Mouse (Mus musculus) heart, adult 2 months (tissue): ENCODE measurements around the gene Armc2. TPM values are rescaled to one million over a fixed set of nuclear protein-coding genes. Genes with fewer than 3 reads are reported as not detected.
"Not testable (repeated sequence)": the region's sequence is repeated elsewhere in the genome, so short reads cannot be mapped to it uniquely, and the experiment has no call there.

ENCODE experiments used
- DNase-seq, 2 experiments: peaks; one replicate each; pipeline ENCODE4 v3.0.0; 2021
- H3K27ac ChIP-seq: fragments of 200-600 bp; 2 replicates; pipeline ENCODE4 v1.8.1; 2022
- H3K27me3 ChIP-seq: fragments of 200-500 bp; 2 replicates; pipeline ENCODE4 v1.6.1; 2012; ENCODE audit warnings: mild to moderate bottlenecking, low read length, inconsistent platforms, mixed read lengths; ENCODE audit not compliant: control insufficient read depth, insufficient read depth
- H3K36me3 ChIP-seq: fragments of 200-500 bp; 2 replicates; pipeline ENCODE4 v1.6.1; 2012; ENCODE audit warnings: low read length, inconsistent platforms; ENCODE audit not compliant: control insufficient read depth, insufficient read depth
- H3K4me1 ChIP-seq: fragments of 200-500 bp; 2 replicates; pipeline ENCODE4 v1.6.1; 2011; ENCODE audit warnings: low read length; ENCODE audit not compliant: control insufficient read depth, insufficient read depth
- H3K4me3 ChIP-seq: fragments of 200-600 bp; 2 replicates; pipeline ENCODE4 v1.8.1; 2022
- H3K79me2 ChIP-seq: fragments of 200-500 bp; replicated peaks from 2 replicates; pipeline ENCODE4 v1.6.1; 2012; ENCODE audit warnings: mild to moderate bottlenecking, inconsistent platforms, low read length, moderate library complexity, mixed read lengths; ENCODE audit not compliant: control insufficient read depth, insufficient read depth
- H3K9ac ChIP-seq: fragments of 200-500 bp; 2 replicates; pipeline ENCODE4 v1.6.1; 2012; ENCODE audit warnings: low read depth, mild to moderate bottlenecking, control low read depth, inconsistent platforms, low read length, mixed read lengths
- CTCF ChIP-seq: fragments of 200-600 bp; IDR thresholded peaks from 2 replicates; pipeline ENCODE4 v1.8.1; 2022; ENCODE audit warnings: antibody characterized with exemption, mild to moderate bottlenecking, moderate library complexity
- EP300 ChIP-seq: fragments of 200-500 bp; IDR thresholded peaks from 2 replicates; pipeline ENCODE4 v1.6.1; 2011; ENCODE audit warnings: low read depth, low read length, control low read depth; ENCODE audit not compliant: insufficient read depth
- POLR2A ChIP-seq: fragments of 200-500 bp; IDR thresholded peaks from 2 replicates; pipeline ENCODE4 v1.6.1; 2011; ENCODE audit warnings: mild to moderate bottlenecking, low read depth, low read length, control low read depth; ENCODE audit not compliant: insufficient read depth
- WGBS: fragments of 180-500 bp; shearing (Covaris S2); methylation state at CpG from one replicate; pipeline ENCODE4 v1.1.7; 2018; 5-methylcytosine and 5-hydroxymethylcytosine counted together
- intact Hi-C: fragments of 180-260 bp; cut with DNase I; formaldehyde crosslinking; loops from one replicate; pipeline ENCODE4 v1.15.1; 2025
- polyA plus RNA-seq: library from polyadenylated mRNA; depleted of rRNA; stranded (reverse); fragments of >200 nt; gene quantifications from 2 replicates; pipeline ENCODE4 v1.2.3, GENCODE M21; 2012
- total RNA-seq, 2 experiments: library from RNA; stranded (reverse); gene quantifications; 2 replicates each; pipeline ENCODE4 v1.2.3; 2021

Gene Armc2
- total and polyA plus RNA-seq, 3 experiments, result 6.4 to 22.8 (median 16.7) TPM

DNA sequence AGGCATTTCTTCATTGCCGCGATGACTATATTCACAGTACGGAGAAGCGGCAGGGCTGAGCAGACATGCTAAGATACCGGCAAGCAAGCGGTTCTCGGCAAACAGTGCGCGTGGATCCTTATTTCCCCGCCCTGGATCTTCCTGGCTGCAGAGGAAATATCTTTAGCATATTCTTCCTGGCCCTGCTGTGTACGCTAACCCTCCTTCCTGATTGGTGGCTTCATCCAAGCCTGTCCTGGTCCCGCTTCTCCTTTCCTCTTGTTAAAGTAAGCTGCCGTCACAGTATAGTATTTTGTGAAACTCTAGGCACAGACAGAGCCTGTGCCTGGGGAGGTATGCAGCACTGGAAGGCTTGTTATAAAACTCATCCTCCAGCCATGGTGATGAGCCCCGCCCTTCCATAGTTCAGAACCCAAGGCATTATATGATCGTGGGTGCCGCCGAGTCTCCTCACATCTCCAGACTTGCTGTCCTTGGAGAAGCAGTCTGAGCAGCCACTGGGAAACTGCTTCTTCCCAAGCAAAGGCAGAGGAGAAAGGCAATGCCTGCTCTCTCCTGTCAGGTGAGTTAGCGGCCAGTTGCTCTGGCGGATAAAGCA lies 59.5 kb downstream of the Armc2 start:
- TF ChIP-seq CTCF (no peak), EP300 (no peak), POLR2A (peak; percentile 26; the same call in 1 of the 2 replicates)
- Histone ChIP-seq H3K4me1 (no peaks in the 10 kb centered on the region; the same call in 1 of the 2 replicates), H3K27ac (peak overlapping the region; percentile 67), H3K9ac (no peak overlapping the region), H3K36me3 (no peaks in the 10 kb centered on the region), H3K79me2 (no peaks in the 10 kb centered on the region), H3K4me3 (peak overlapping the region; percentile 11; the same call in 1 of the 2 replicates), H3K27me3 (no peaks in the 10 kb centered on the region)
- DNase-seq, result no peak
- intact Hi-C loops, result loop anchor here (1.0 to 2.0 kb wide), 2 partner anchors 24 to 127 kb away; no protein-coding TSS in a partner anchor
- 89% methylated on average over 19 of the region's 19 CpGs for WGBS

DNA sequence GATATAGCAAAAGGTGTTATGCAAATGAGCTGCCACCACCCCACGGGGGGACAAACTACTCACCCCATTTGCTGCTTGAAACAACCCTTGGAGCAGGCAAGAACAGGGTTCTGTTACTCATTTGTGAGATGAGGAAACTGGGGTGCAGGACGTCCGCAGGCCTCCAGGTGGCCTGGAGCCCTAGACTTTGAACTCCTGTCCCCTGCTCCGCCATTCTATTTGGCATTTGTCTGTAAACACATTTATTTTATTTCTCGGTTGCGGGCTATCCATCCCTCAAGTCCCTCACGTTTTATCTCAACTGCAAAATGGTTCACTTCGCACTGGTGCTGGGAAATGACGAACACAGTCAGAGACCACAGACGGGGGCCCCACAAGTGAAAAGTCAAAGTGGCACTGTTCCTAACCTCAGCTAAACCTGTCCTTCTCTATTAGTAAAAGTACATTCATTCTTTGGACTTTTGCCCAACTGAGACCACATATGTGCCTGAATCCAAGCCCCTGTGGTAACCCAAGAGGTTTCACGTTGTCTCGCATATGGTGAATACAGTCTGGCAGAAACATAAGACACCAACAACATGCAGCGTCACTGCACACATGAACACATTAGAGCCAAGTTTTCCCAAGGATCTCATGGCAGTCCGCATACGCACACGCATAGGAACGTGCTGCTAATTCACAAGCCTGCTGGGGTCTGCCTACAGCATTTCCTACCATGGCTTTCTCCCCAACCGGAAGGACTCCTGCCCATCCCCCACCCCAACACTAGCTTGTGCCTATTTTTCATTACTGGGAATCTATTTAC lies 60.6 kb downstream of the Armc2 start:
- intact Hi-C loops, result loop anchor here (2.0 kb wide), 1 partner anchor 23 kb away; no protein-coding TSS in a partner anchor
- Histone ChIP-seq H3K27ac (no peak overlapping the region), H3K4me3 (no peak overlapping the region), H3K36me3 (no peaks in the 10 kb centered on the region), H3K4me1 (no peaks in the 10 kb centered on the region; the same call in 1 of the 2 replicates), H3K79me2 (no peaks in the 10 kb centered on the region), H3K27me3 (no peaks in the 10 kb centered on the region), H3K9ac (no peak overlapping the region)
- no peak for TF ChIP-seq EP300
- TF ChIP-seq CTCF, result no peak
- no peak for TF ChIP-seq POLR2A
- no peak for DNase-seq
- 92% methylated on average over 18 of the region's 18 CpGs for WGBS

DNA sequence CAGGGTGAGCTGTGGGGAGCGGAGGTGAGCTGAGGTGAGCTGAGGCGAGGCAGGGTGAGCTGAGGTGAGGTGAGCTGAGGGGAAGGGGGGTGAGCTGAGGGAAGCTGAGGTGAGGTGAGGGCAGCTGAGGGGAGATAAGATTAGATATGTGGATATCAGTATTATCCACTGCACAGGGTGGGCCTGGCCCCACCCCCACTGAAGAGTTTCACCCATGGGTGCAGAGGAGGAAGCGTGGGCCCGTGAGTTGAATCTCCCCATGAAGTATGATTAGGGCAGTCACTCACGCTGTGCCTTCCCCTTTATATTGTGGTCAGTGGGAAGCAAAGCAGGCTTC lies 64.7 kb downstream of the Armc2 start:
- DNase-seq, result no peak
- Histone ChIP-seq H3K79me2 (no peaks in the 10 kb centered on the region), H3K4me1 (no peaks in the 10 kb centered on the region), H3K4me3 (no peak overlapping the region), H3K27ac (no peak overlapping the region), H3K27me3 (no peaks in the 10 kb centered on the region), H3K36me3 (no peaks in the 10 kb centered on the region), H3K9ac (no peak overlapping the region)
- 86% methylated on average over 5 of the region's 5 CpGs for WGBS
- TF ChIP-seq EP300 (no peak), POLR2A (no peak), CTCF (no peak)
- intact Hi-C loops, result no loop called here

DNA sequence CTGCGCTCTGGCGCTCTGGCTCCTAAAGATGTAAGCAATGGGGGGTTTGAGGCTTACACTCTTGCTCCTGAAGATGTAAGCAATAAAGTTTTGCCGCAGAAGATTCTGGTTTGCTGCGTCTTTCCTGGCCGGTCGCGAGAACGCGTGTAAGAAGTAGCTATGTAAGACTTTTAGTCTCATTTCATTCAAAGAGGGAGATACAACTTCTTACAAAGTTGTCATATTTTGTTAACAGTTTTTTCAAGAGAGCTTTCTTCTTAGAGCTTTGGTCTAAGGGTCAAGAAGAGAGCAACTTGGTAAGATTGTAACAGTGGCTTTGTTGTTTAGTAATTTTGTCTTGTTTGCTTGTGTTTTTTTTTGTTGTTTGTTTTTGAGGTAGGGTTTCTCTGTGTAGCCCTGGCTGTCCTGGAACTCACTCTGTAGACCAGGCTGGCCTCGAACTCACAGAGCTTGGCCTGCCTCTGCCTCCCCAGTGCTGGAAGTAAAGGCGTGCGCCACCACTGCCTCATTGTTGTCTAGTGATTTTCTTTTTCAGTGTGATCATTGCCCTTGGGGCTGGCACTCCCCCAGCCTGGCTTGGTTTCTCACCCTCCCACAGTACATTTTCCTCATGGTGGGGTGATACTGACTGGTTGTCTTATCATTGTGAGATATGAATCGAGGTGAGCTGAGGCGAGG lies 65.3 kb downstream of the Armc2 start:
- Histone ChIP-seq H3K79me2 (no peaks in the 10 kb centered on the region), H3K4me3 (no peak overlapping the region), H3K36me3 (no peaks in the 10 kb centered on the region), H3K27me3 (no peaks in the 10 kb centered on the region), H3K4me1 (no peaks in the 10 kb centered on the region), H3K9ac (no peak overlapping the region), H3K27ac (no peak overlapping the region)
- DNase-seq, result no peak
- 90% methylated on average over 14 of the region's 14 CpGs for WGBS
- TF ChIP-seq POLR2A (no peak), EP300 (no peak), CTCF (no peak)
- intact Hi-C loops, result no loop called here

DNA sequence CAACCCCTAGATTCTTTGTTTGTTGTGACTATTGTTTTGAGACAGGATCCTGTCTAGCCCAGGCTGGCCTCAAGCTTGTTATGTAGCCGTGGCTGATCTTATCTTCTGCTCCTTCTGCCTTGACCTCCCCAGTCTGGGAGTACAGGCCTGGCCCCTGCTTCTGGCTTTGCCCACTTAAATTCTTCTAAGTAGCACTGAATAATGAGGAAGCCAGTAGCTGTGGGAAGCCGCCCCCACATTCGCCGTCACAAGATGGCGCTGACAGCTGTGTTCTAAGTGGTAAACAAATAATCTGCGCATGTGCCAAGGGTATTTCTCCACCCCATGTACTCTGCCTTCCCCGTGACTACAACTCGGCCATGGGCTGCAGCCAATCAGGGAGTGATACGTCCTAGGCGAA lies 65.9 kb downstream of the Armc2 start:
- H3K27me3 ChIP-seq, intact Hi-C loops, H3K27ac ChIP-seq, H3K79me2 ChIP-seq, DNase-seq, H3K9ac ChIP-seq, H3K4me1 ChIP-seq, H3K36me3 ChIP-seq, H3K4me3 ChIP-seq: not testable (repeated sequence)
- WGBS, result 92% methylated on average over 8 of the region's 10 CpGs

DNA sequence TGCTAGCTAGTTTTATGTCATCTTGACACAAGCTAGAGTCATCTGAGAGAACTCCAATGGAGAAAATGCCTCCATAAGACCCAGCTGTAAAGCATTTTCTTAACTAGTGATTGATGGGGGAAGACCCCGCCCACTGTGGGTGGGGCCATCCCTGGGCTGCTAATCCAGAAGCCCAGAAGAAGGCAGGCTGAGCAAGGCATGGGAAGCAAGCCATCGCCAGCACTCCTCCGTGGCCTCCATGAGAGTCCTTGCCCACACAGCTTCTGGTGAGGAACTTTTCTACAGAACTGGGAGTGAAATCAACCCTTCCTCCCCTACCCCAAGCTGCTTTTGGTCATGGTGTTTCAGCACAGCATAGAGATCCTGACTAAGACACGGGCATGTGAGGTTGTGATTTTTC lies 79.2 kb downstream of the Armc2 start:
- no peak overlapping the region for H3K4me3 ChIP-seq
- H3K9ac ChIP-seq, result no peak overlapping the region
- intact Hi-C loops, result loop anchor here (5.0 kb wide), 1 partner anchor 38 kb away; no protein-coding TSS in a partner anchor
- peaks cover 8% of the 10 kb centered on the region for H3K36me3 ChIP-seq
- WGBS, result 79% methylated on average over 4 of the region's 4 CpGs
- H3K27ac ChIP-seq, result no peak overlapping the region
- no peak for DNase-seq
- no peaks in the 10 kb centered on the region for H3K79me2 ChIP-seq
- peaks cover 20% of the 10 kb centered on the region for H3K4me1 ChIP-seq
- H3K27me3 ChIP-seq, result no peaks in the 10 kb centered on the region
- TF ChIP-seq CTCF (no peak), POLR2A (no peak), EP300 (no peak)
